In genomic region chr7:83444279-83444615, GRCm38 (mm10) we compare ENCODE assay signal across 11 mouse cellular contexts.
DNase-seq lines count a peak whose midpoint lies in the region; ATAC-seq lines count a peak whose summit lies in the region.
"Had no signal": no experiment of that assay in that cellular context is flagged by ENCODE, and none has a peak within 500 bp of the region (broad histone marks: within the 10 kb centered on the region; RNA-seq: fewer than 3 reads in every experiment).

No protein-coding gene starts in this region.

- no peak overlapping the region for H3K4me2 ChIP-seq in hindbrain, embryonic 14.5 days (replicated peaks)
- H3K4me2 ChIP-seq in lung, embryonic 16.5 days (ENCODE audit: low read depth, low read length), result no peak overlapping the region
- peak overlapping the region; percentile 16; the same call in 1 of the 2 replicates for H3K4me2 ChIP-seq in embryonic facial prominence, embryonic 14.5 days (ENCODE audit: low read depth, low read length)
- no peak overlapping the region for H3K4me2 ChIP-seq in limb, embryonic 11.5 days (ENCODE audit: low read depth, severe bottlenecking)

- 74% methylated on average over 1 of the region's 1 CpGs for WGBS in hindbrain, embryonic 10.5 days
- WGBS in hindbrain, embryonic 14.5 days, result 56% methylated on average over 1 of the region's 1 CpGs
- WGBS in lung, embryonic 16.5 days, result 44% methylated on average over 1 of the region's 1 CpGs
- 29% methylated on average over 1 of the region's 1 CpGs for WGBS in embryonic facial prominence, embryonic 14.5 days
- 19% methylated on average over 1 of the region's 1 CpGs for WGBS in limb, embryonic 11.5 days

- H3K9ac ChIP-seq in hindbrain, embryonic 14.5 days, result no peak overlapping the region
- H3K9ac ChIP-seq in lung, embryonic 16.5 days (ENCODE audit: low read length), result no peak overlapping the region
- H3K9ac ChIP-seq in embryonic facial prominence, embryonic 14.5 days (ENCODE audit: low read depth, low read length), result no peak overlapping the region
- no peak overlapping the region for H3K9ac ChIP-seq in limb, embryonic 11.5 days (ENCODE audit: low read length)

- H3K27me3 ChIP-seq in hindbrain, embryonic 10.5 days (ENCODE audit: insufficient read depth, poor library complexity, severe bottlenecking), result no peaks in the 10 kb centered on the region
- H3K27me3 ChIP-seq in hindbrain, embryonic 14.5 days (ENCODE audit: control insufficient read depth, insufficient read depth, low read length), result no peaks in the 10 kb centered on the region
- H3K27me3 ChIP-seq in lung, embryonic 16.5 days (ENCODE audit: control insufficient read depth, insufficient read depth, low read depth, low read length), result no peaks in the 10 kb centered on the region
- no peaks in the 10 kb centered on the region for H3K27me3 ChIP-seq in embryonic facial prominence, embryonic 14.5 days (replicated peaks; ENCODE audit: control insufficient read depth, insufficient read depth, low read length)
- H3K27me3 ChIP-seq in limb, embryonic 11.5 days (ENCODE audit: control insufficient read depth, insufficient read depth, low read length), result no peaks in the 10 kb centered on the region
- H3K27me3 ChIP-seq: CH12.LX had no signal

- no peak overlapping the region for H3K4me3 ChIP-seq in hindbrain, embryonic 10.5 days
- H3K4me3 ChIP-seq in hindbrain, embryonic 14.5 days (replicated peaks; ENCODE audit: low read length), result no peak overlapping the region
- H3K4me3 ChIP-seq in lung, embryonic 16.5 days (ENCODE audit: low read length), result no peak overlapping the region
- no peak overlapping the region for H3K4me3 ChIP-seq in embryonic facial prominence, embryonic 14.5 days (ENCODE audit: low read depth, low read length)
- H3K4me3 ChIP-seq in limb, embryonic 11.5 days (ENCODE audit: low read depth, low read length), result no peak overlapping the region

- no peak for ATAC-seq in hindbrain, embryonic 14.5 days (ENCODE audit: low FRiP score)
- no peak for ATAC-seq in lung, embryonic 16.5 days (ENCODE audit: low read depth)
- no peak; the same call in 1 of the 2 replicates for ATAC-seq in embryonic facial prominence, embryonic 14.5 days (ENCODE audit: low read depth)
- ATAC-seq in limb, embryonic 11.5 days (ENCODE audit: insufficient number of reproducible peaks, low FRiP score, low TSS enrichment, low read depth), result no peak
- ATAC-seq: Patski had no signal

- H3K9me3 ChIP-seq in hindbrain, embryonic 10.5 days, result no peaks in the 10 kb centered on the region
- H3K9me3 ChIP-seq in hindbrain, embryonic 14.5 days (ENCODE audit: control insufficient read depth, low read length), result no peaks in the 10 kb centered on the region
- H3K9me3 ChIP-seq in lung, embryonic 16.5 days (ENCODE audit: control insufficient read depth, low read length), result no peaks in the 10 kb centered on the region
- no peaks in the 10 kb centered on the region for H3K9me3 ChIP-seq in embryonic facial prominence, embryonic 14.5 days (ENCODE audit: control insufficient read depth, low read length)
- H3K9me3 ChIP-seq in limb, embryonic 11.5 days (ENCODE audit: control insufficient read depth, low read length), result no peaks in the 10 kb centered on the region

- H3K36me3 ChIP-seq in hindbrain, embryonic 10.5 days, result no peaks in the 10 kb centered on the region
- no peaks in the 10 kb centered on the region for H3K36me3 ChIP-seq in hindbrain, embryonic 14.5 days (replicated peaks; ENCODE audit: control insufficient read depth, insufficient read depth)
- H3K36me3 ChIP-seq in lung, embryonic 16.5 days (ENCODE audit: control insufficient read depth, insufficient read depth, low read length), result no peaks in the 10 kb centered on the region
- no peaks in the 10 kb centered on the region for H3K36me3 ChIP-seq in embryonic facial prominence, embryonic 14.5 days (ENCODE audit: control insufficient read depth, insufficient read depth, low read length)
- H3K36me3 ChIP-seq in limb, embryonic 11.5 days (ENCODE audit: control insufficient read depth, insufficient read depth, low read length), result no peaks in the 10 kb centered on the region; the same call in 1 of the 2 replicates

- peak overlapping the region; percentile 54 for H3K27ac ChIP-seq in hindbrain, embryonic 10.5 days
- no peak overlapping the region; the same call in 1 of the 2 replicates for H3K27ac ChIP-seq in hindbrain, embryonic 14.5 days
- peak overlapping the region; percentile 82 for H3K27ac ChIP-seq in lung, embryonic 16.5 days (ENCODE audit: low read length)
- H3K27ac ChIP-seq in embryonic facial prominence, embryonic 14.5 days (replicated peaks; ENCODE audit: low read depth, low read length), result peak overlapping the region; percentile 86
- H3K27ac ChIP-seq in limb, embryonic 11.5 days (replicated peaks; ENCODE audit: low read depth, low read length), result peak overlapping the region; percentile 90

- H3K4me1 ChIP-seq in hindbrain, embryonic 10.5 days (replicated peaks), result peaks cover 32% of the 10 kb centered on the region
- H3K4me1 ChIP-seq in hindbrain, embryonic 14.5 days (replicated peaks; ENCODE audit: control insufficient read depth, insufficient read depth, low read length), result no peaks in the 10 kb centered on the region
- H3K4me1 ChIP-seq in lung, embryonic 16.5 days (replicated peaks; ENCODE audit: control insufficient read depth, insufficient read depth, low read length), result peaks cover 18% of the 10 kb centered on the region
- peaks cover 37% of the 10 kb centered on the region for H3K4me1 ChIP-seq in embryonic facial prominence, embryonic 14.5 days (ENCODE audit: control insufficient read depth, insufficient read depth, low read length)
- peaks cover 17% of the 10 kb centered on the region for H3K4me1 ChIP-seq in limb, embryonic 11.5 days (ENCODE audit: control insufficient read depth, insufficient read depth, low read length)

- no peak for DNase-seq in hindbrain, embryonic 10.5 days (ENCODE audit: low spot score)
- no peak for DNase-seq in hindbrain, embryonic 14.5 days (ENCODE audit: low spot score)
- no peak for DNase-seq in lung, adult 18-20 months
- no peak for DNase-seq in embryonic facial prominence, embryonic 14.5 days (ENCODE audit: low spot score)
- DNase-seq in limb, embryonic 11.5 days (ENCODE audit: low spot score), result no peak
- DNase-seq in retina, postnatal 1 day, result no peak
- DNase-seq: cerebellum, adult 9-10 months; lung, adult 2 months had no signal
